Mouse (Mus musculus) duodenum, adult 2 months (tissue): ENCODE results near the gene Slc35d1. TPM values are rescaled to one million over a fixed set of nuclear protein-coding genes. Genes with fewer than 3 reads are reported as not detected.

Experiments used
- polyA plus RNA-seq: library from polyadenylated mRNA; depleted of rRNA; stranded (reverse); fragments of >200 nt; gene quantifications from 2 replicates; pipeline ENCODE4 v1.2.3, GENCODE M21; 2012; ENCODE audit warnings: low replicate concordance; rRNA removed

Slc35d1 gene
- 4.6 and 5.1 TPM in 2 replicates for polyA plus RNA-seq

GRCm38 (mm10) chr4:103214925-103215820, at the start of gene Slc35d1:
TSS of gene Slc35d1 (minus strand) at chr4:103215164.

Other genes with a start within 250 kb of the Slc35d1 start
- gene Tctex1d1, start 236.6 kb downstream of the Slc35d1 start, polyA plus RNA-seq, result not detected in 2 replicates
- gene Insl5, start 188.3 kb downstream of the Slc35d1 start, polyA plus RNA-seq, result not detected in 2 replicates
- 2.5 and 2.6 TPM in 2 replicates for gene Mier1, start 100.8 kb downstream of the Slc35d1 start, polyA plus RNA-seq
- 0.18 and 0.21 TPM in 2 replicates for gene Wdr78, start 100.6 kb downstream of the Slc35d1 start, polyA plus RNA-seq
- gene 4921539E11Rik, start 75.7 kb upstream of the Slc35d1 start, polyA plus RNA-seq, result not detected in 2 replicates
- gene Oma1, start 98.6 kb upstream of the Slc35d1 start, polyA plus RNA-seq, result 4.6 and 8.2 TPM in 2 replicates